Mouse (Mus musculus) neural tube, embryonic 14.5 days (tissue): ENCODE data around the gene Wbp1l. TPM values are rescaled to one million over a fixed set of nuclear protein-coding genes. Genes with fewer than 3 reads are reported as not detected.

Experiments
- ATAC-seq: fragments of 200-750 bp; cut with Nextera tagmentation; 2 replicates; pipeline ENCODE4 v1.8.0; 2017; ENCODE audit warnings: low read depth, mild to moderate bottlenecking, moderate TSS enrichment, moderate library complexity
- H3K27ac ChIP-seq: fragments of 300-500 bp; sonication (generic); 2 replicates; pipeline ENCODE4 v1.5.1; 2014; ENCODE audit warnings: low read depth, mild to moderate bottlenecking, control low read depth, low read length, moderate library complexity, mixed read lengths
- H3K27me3 ChIP-seq: fragments of 300-500 bp; sonication (generic); 2 replicates; pipeline ENCODE4 v1.6.1; 2014; ENCODE audit warnings: low read length; ENCODE audit not compliant: control insufficient read depth, insufficient read depth
- H3K36me3 ChIP-seq: fragments of 300-500 bp; sonication (generic); 2 replicates; pipeline ENCODE4 v1.6.1; 2014; ENCODE audit warnings: low read length, mixed read lengths; ENCODE audit not compliant: control insufficient read depth, insufficient read depth
- H3K4me1 ChIP-seq: fragments of 300-500 bp; sonication (generic); 2 replicates; pipeline ENCODE4 v1.6.1; 2014; ENCODE audit warnings: low read length; ENCODE audit not compliant: control insufficient read depth, insufficient read depth
- H3K4me2 ChIP-seq: fragments of 300-500 bp; sonication (generic); 2 replicates; pipeline ENCODE4 v1.6.1; 2014; ENCODE audit warnings: mild to moderate bottlenecking, low read depth, low read length, control low read depth
- H3K4me3 ChIP-seq: fragments of 300-500 bp; sonication (generic); 2 replicates; pipeline ENCODE4 v1.5.1; 2014; ENCODE audit warnings: low read depth, low read length, control low read depth, mixed read lengths
- H3K9ac ChIP-seq: fragments of 300-500 bp; sonication (generic); replicated peaks from 2 replicates; pipeline ENCODE4 v1.6.1; 2014; ENCODE audit warnings: low read depth, mild to moderate bottlenecking, control low read depth, low read length, mixed read lengths
- H3K9me3 ChIP-seq: fragments of 300-500 bp; sonication (generic); 2 replicates; pipeline ENCODE4 v1.6.1; 2016; ENCODE audit warnings: low read length; ENCODE audit not compliant: control insufficient read depth
- WGBS: fragments of 180-500 bp; shearing (Covaris S2); extraction: QIAGEN DNeasy Blood & Tissue Kit; methylation state at CpG from one replicate; pipeline ENCODE4 v1.1.7; 2014; 5-methylcytosine and 5-hydroxymethylcytosine counted together
- polyA plus RNA-seq: library from polyadenylated mRNA; unstranded; fragments of >200 nt; fragmentation: Nextera tagmentation; extraction: Ambion mirVana; gene quantifications from 2 replicates; pipeline ENCODE4 v1.2.1, GENCODE M21; 2014

Gene Wbp1l
- 28.2 and 35.2 TPM in 2 replicates for polyA plus RNA-seq

GRCm38 (mm10) chr19:46598720-46599252 lies at the start of gene Wbp1l:
Gene Wbp1l, plus strand, starts transcription at chr19:46599084.
- peak; percentile 99 for ATAC-seq
- no peaks in the 10 kb centered on the region for H3K27me3 ChIP-seq
- H3K4me1 ChIP-seq: peaks cover 8% of the 10 kb centered on the region
- H3K4me3 ChIP-seq: peak within 1 kb of the TSS; percentile 65
- H3K36me3 ChIP-seq: no peaks in the 10 kb centered on the region
- H3K27ac ChIP-seq: peak within 1 kb of the TSS; percentile 24; the same call in 1 of the 2 replicates
- under 1% methylated on average over 21 of the region's 22 CpGs for WGBS
- H3K9ac ChIP-seq: peak within 1 kb of the TSS; percentile 67
- peak within 1 kb of the TSS; percentile 88 for H3K4me2 ChIP-seq
- H3K9me3 ChIP-seq: no peaks in the 10 kb centered on the region

GRCm38 (mm10) chr19:46550385-46550784 lies 48.5 kb upstream of the Wbp1l start:
- no peak overlapping the region for H3K27ac ChIP-seq
- no peak overlapping the region for H3K4me2 ChIP-seq
- ATAC-seq: no peak
- no peaks in the 10 kb centered on the region for H3K9me3 ChIP-seq
- no peak overlapping the region for H3K9ac ChIP-seq
- WGBS: 93% methylated on average over 4 of the region's 4 CpGs
- H3K36me3 ChIP-seq: peaks cover 31% of the 10 kb centered on the region
- H3K4me1 ChIP-seq: peaks cover 8% of the 10 kb centered on the region; the same call in 1 of the 2 replicates
- H3K27me3 ChIP-seq: no peaks in the 10 kb centered on the region
- H3K4me3 ChIP-seq: no peak overlapping the region

- Histone ChIP-seq H3K9me3 (no peaks in the 10 kb centered on the region), H3K9ac (no peak overlapping the region), H3K4me3 (no peak overlapping the region), H3K4me2 (no peak overlapping the region), H3K27me3 (no peaks in the 10 kb centered on the region), H3K36me3 (peaks cover 36% of the 10 kb centered on the region), H3K4me1 (peaks cover 8% of the 10 kb centered on the region; the same call in 1 of the 2 replicates), H3K27ac (no peak overlapping the region)
- WGBS: 91% methylated on average over 3 of the region's 4 CpGs
- no peak for ATAC-seq
These were observed 46.4 kb upstream of the Wbp1l start for GRCm38 (mm10) chr19:46552496-46552895.

- Histone ChIP-seq H3K36me3 (peaks cover 42% of the 10 kb centered on the region), H3K4me2 (no peak overlapping the region), H3K27me3 (no peaks in the 10 kb centered on the region), H3K27ac (peak overlapping the region; percentile 28; the same call in 1 of the 2 replicates), H3K4me1 (peaks cover 8% of the 10 kb centered on the region; the same call in 1 of the 2 replicates), H3K9me3 (no peaks in the 10 kb centered on the region), H3K9ac (no peak overlapping the region), H3K4me3 (no peak overlapping the region)
- ATAC-seq: peak; percentile 73; the same call in 1 of the 2 replicates
- 41% methylated on average over 11 of the region's 11 CpGs for WGBS
These were observed 45.3 kb upstream of the Wbp1l start for GRCm38 (mm10) chr19:46553541-46553955.

GRCm38 (mm10) chr19:46558009-46558408 lies 40.9 kb upstream of the Wbp1l start:
- no peak overlapping the region for H3K27ac ChIP-seq
- H3K36me3 ChIP-seq: peaks cover 18% of the 10 kb centered on the region; the same call in 1 of the 2 replicates
- H3K4me2 ChIP-seq: no peak overlapping the region
- no peaks in the 10 kb centered on the region for H3K9me3 ChIP-seq
- H3K27me3 ChIP-seq: no peaks in the 10 kb centered on the region
- no peak overlapping the region for H3K4me3 ChIP-seq
- WGBS: 84% methylated on average over 8 of the region's 8 CpGs
- H3K9ac ChIP-seq: no peak overlapping the region
- no peak for ATAC-seq
- peaks cover 8% of the 10 kb centered on the region; the same call in 1 of the 2 replicates for H3K4me1 ChIP-seq

GRCm38 (mm10) chr19:46558631-46559030 lies 40.3 kb upstream of the Wbp1l start:
- WGBS: 78% methylated on average over 12 of the region's 12 CpGs
- peaks cover 18% of the 10 kb centered on the region; the same call in 1 of the 2 replicates for H3K36me3 ChIP-seq
- no peaks in the 10 kb centered on the region for H3K9me3 ChIP-seq
- no peak overlapping the region for H3K9ac ChIP-seq
- no peak overlapping the region for H3K27ac ChIP-seq
- no peaks in the 10 kb centered on the region for H3K27me3 ChIP-seq
- peaks cover 4% of the 10 kb centered on the region; the same call in 1 of the 2 replicates for H3K4me1 ChIP-seq
- no peak overlapping the region for H3K4me3 ChIP-seq
- no peak for ATAC-seq
- no peak overlapping the region for H3K4me2 ChIP-seq

- WGBS: 47% methylated on average over 1 of the region's 1 CpGs
- Histone ChIP-seq H3K4me3 (no peak overlapping the region), H3K9ac (no peak overlapping the region), H3K36me3 (peaks cover 9% of the 10 kb centered on the region; the same call in 1 of the 2 replicates), H3K4me2 (no peak overlapping the region), H3K4me1 (no peaks in the 10 kb centered on the region), H3K9me3 (no peaks in the 10 kb centered on the region), H3K27me3 (no peaks in the 10 kb centered on the region), H3K27ac (no peak overlapping the region)
- ATAC-seq: no peak
These were observed 36.8 kb upstream of the Wbp1l start for GRCm38 (mm10) chr19:46562132-46562531.

GRCm38 (mm10) chr19:46562581-46563515 lies 36.0 kb upstream of the Wbp1l start:
- 89% methylated on average over 14 of the region's 14 CpGs for WGBS
- no peak for ATAC-seq
- H3K4me3 ChIP-seq: no peak overlapping the region
- H3K9ac ChIP-seq: no peak overlapping the region
- H3K4me1 ChIP-seq: no peaks in the 10 kb centered on the region
- H3K4me2 ChIP-seq: no peak overlapping the region
- no peaks in the 10 kb centered on the region for H3K9me3 ChIP-seq
- peaks cover 3% of the 10 kb centered on the region; the same call in 1 of the 2 replicates for H3K36me3 ChIP-seq
- no peak overlapping the region for H3K27ac ChIP-seq
- H3K27me3 ChIP-seq: no peaks in the 10 kb centered on the region

GRCm38 (mm10) chr19:46563603-46564002 lies 35.3 kb upstream of the Wbp1l start:
- no peaks in the 10 kb centered on the region for H3K27me3 ChIP-seq

More at GRCm38 (mm10) chr19:46563603-46564002, 35.3 kb upstream of the Wbp1l start:
- Histone ChIP-seq H3K4me3 (no peak overlapping the region), H3K36me3 (no peaks in the 10 kb centered on the region), H3K9ac (no peak overlapping the region), H3K27ac (no peak overlapping the region), H3K9me3 (no peaks in the 10 kb centered on the region), H3K4me2 (no peak overlapping the region), H3K4me1 (no peaks in the 10 kb centered on the region)
- 91% methylated on average over 4 of the region's 4 CpGs for WGBS
- no peak for ATAC-seq
